11 mouse cellular contexts compared by ENCODE assay signal in genomic region chr3:122085157-122085989, GRCm38 (mm10). TPM values are rescaled to one million over a fixed set of nuclear protein-coding genes. Genes with fewer than 3 reads are reported as not detected.
DNase-seq lines count a peak whose midpoint lies in the region; ATAC-seq lines count a peak whose summit lies in the region.
"Had no signal": no experiment of that assay in that cellular context is flagged by ENCODE, and none has a peak within 500 bp of the region (broad histone marks: within the 10 kb centered on the region; RNA-seq: fewer than 3 reads in every experiment).

No protein-coding gene starts in this region.

- 33% methylated on average over 18 of the region's 18 CpGs for WGBS in hindbrain, embryonic 11.5 days
- WGBS in neural tube, embryonic 12.5 days, result 41% methylated on average over 18 of the region's 18 CpGs

- H3K4me1 ChIP-seq in hindbrain, embryonic 11.5 days (replicated peaks; ENCODE audit: control insufficient read depth, insufficient read depth, low read length), result no peaks in the 10 kb centered on the region
- H3K4me1 ChIP-seq in neural tube, embryonic 12.5 days, result peaks cover 3% of the 10 kb centered on the region; the same call in 1 of the 2 replicates

- DNase-seq in kidney, postnatal 4 days, result peak; percentile 37 to 56
- no peak for DNase-seq in kidney, postnatal 14 days
- DNase-seq in cerebellum, adult 8-10 months, result peak; percentile 35
- DNase-seq in hindbrain, embryonic 11.5 days (ENCODE audit: low spot score), result peak; percentile 38
- DNase-seq in adrenal gland, postnatal 4 days (ENCODE audit: low spot score in 2 of 2), result no peak
- no peak for DNase-seq in lung, postnatal 25 days (ENCODE audit: low spot score)
- no peak for DNase-seq in B cell, adult 2 months
- DNase-seq: adrenal gland, postnatal 36 days; kidney, postnatal 10 days had no signal

- H3K27me3 ChIP-seq in hindbrain, embryonic 11.5 days (ENCODE audit: control insufficient read depth, insufficient read depth, low read length), result no peaks in the 10 kb centered on the region; the same call in none of the 2 replicates
- no peaks in the 10 kb centered on the region for H3K27me3 ChIP-seq in neural tube, embryonic 12.5 days (replicated peaks)
- H3K27me3 ChIP-seq: heart, embryonic 13.5 days had no signal

- H3K27ac ChIP-seq in hindbrain, embryonic 11.5 days (ENCODE audit: low read depth, low read length), result peak overlapping the region; percentile 5; the same call in 1 of the 2 replicates
- no peak overlapping the region for H3K27ac ChIP-seq in neural tube, embryonic 12.5 days
- H3K27ac ChIP-seq: heart, embryonic 13.5 days had no signal

- no peaks in the 10 kb centered on the region for H3K36me3 ChIP-seq in hindbrain, embryonic 11.5 days (ENCODE audit: control insufficient read depth, insufficient read depth, low read length)
- H3K36me3 ChIP-seq in neural tube, embryonic 12.5 days, result no peaks in the 10 kb centered on the region
- H3K36me3 ChIP-seq: heart, embryonic 13.5 days had no signal

- no peak overlapping the region for H3K9ac ChIP-seq in hindbrain, embryonic 11.5 days (ENCODE audit: low read depth, low read length)
- no peak overlapping the region for H3K9ac ChIP-seq in neural tube, embryonic 12.5 days
- H3K9ac ChIP-seq: heart, embryonic 13.5 days had no signal

- H3K9me3 ChIP-seq in hindbrain, embryonic 11.5 days (ENCODE audit: control insufficient read depth, low read length), result no peaks in the 10 kb centered on the region
- no peaks in the 10 kb centered on the region for H3K9me3 ChIP-seq in neural tube, embryonic 12.5 days
- H3K9me3 ChIP-seq: heart, embryonic 13.5 days had no signal

- ATAC-seq in hindbrain, embryonic 11.5 days (ENCODE audit: low FRiP score), result peak; percentile 79
- ATAC-seq in neural tube, embryonic 12.5 days (ENCODE audit: low FRiP score, low read depth), result peak; percentile 67

- H3K4me3 ChIP-seq in hindbrain, embryonic 11.5 days (ENCODE audit: low read depth, low read length), result no peak overlapping the region
- no peak overlapping the region for H3K4me3 ChIP-seq in neural tube, embryonic 12.5 days
- H3K4me3 ChIP-seq: heart, embryonic 13.5 days had no signal

- H3K4me2 ChIP-seq in hindbrain, embryonic 11.5 days (replicated peaks; ENCODE audit: low read depth, low read length), result no peak overlapping the region
- H3K4me2 ChIP-seq in neural tube, embryonic 12.5 days (replicated peaks), result peak overlapping the region; percentile 7; the same call in 1 of the 2 replicates
- H3K4me2 ChIP-seq: heart, embryonic 13.5 days had no signal

RNA-seq across cellular contexts. Expression of gene Abca4, which starts 41.1 kb away (rescaled TPM):
- 1.4 and 2.1 TPM in 2 replicates for polyA plus RNA-seq in hindbrain, embryonic 11.5 days (2014; fragmentation: Nextera tagmentation; extraction: Ambion mirVana)
- 0.70 and 0.75 TPM in 2 replicates for polyA plus RNA-seq in neural tube, embryonic 12.5 days (2016; fragmentation: Nextera tagmentation; extraction: Ambion mirVana)
- total RNA-seq in adrenal gland, postnatal 4 days (2021), result 1 to 10 TPM; 2.8 to 3.6 TPM

Comparison
In these comparisons a context has a peak if more than half of its experiments do, and no peak if none do; other contexts are left out.
1. DNase-seq: peak in kidney, postnatal 4 days (2 of 2), cerebellum, adult 8-10 months (single experiment) and hindbrain, embryonic 11.5 days (single experiment); none in kidney, postnatal 14 days (single experiment), adrenal gland, postnatal 4 days (0 of 2), lung, postnatal 25 days (single experiment) and B cell, adult 2 months (0 of 2).